Mouse (Mus musculus) cerebellum, postnatal 10 days (tissue): ENCODE results near the gene Casp14.
"Not testable (repeated sequence)": the region's sequence is repeated elsewhere in the genome, so short reads cannot be mapped to it uniquely, and the experiment has no call there.

Experiments
- DNase-seq, 2 experiments: peaks; one replicate each; pipeline ENCODE4 v3.0.0; 2021; ENCODE audit warnings: mixed read lengths in 2 of 2

Gene Casp14

DNA sequence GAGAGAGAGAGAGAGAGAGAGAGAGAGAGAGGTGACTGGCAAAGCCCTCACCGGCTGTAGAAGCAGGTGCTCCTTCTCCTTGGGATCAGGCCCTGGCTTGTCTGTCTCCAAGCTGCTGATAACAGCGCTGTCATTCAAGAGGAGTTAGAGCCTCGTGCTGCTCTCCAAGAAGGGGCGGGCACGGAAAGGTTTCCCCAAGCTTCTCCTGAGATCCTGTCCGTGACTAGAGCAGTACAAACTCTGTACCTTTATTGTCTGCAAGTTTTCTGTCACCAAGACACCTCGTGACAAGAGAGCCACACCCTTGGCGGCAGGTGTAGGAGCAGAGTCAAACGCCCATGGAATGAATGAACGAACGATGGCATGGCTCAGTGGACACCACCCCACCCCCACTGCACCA lies at the start of gene Casp14:
Gene Casp14 (minus strand): TSS at position 239 of the 400 bp plus-strand sequence.
- no peak for DNase-seq

DNA sequence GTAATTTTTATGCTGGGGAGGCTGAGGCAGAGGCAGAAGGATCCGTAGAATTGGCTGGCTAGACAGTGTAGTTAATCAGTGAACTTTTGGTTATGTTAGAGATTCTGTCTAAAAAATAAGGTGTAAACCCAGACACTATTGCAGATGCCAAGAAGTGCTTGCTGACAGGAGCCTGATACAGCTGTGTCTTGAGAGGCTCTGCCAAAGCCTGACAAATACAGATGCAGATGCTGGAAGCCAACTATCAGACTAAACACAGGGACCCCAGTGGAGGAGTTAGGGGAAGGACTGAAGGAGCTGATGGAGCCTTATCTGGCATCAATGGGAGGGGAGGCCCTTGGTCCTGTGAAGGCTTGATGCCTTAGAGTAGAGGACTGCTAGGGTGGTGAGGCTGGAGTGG lies 47.5 kb upstream of the Casp14 start:
- DNase-seq: no peak

DNA sequence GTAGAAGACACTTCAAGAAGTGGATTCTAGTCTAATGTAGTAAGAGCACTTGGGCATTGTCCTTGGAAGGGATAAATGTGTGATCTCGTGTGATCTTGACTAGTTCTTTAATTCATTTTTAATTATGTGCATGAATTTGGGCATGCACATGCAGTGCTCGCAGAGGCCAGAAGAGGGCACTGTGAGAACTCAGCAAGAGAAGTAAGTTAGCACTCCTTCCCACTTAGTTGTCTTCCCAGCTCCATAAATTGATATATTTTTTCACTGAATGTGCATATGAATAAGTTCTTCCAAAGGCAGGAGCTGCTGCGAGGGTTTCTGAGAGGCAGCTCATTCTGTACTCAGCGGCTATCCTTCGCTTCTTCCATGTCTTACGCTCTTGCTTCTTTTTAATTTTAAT lies 37.9 kb upstream of the Casp14 start:
- DNase-seq: peak; percentile 85 to 89

DNA sequence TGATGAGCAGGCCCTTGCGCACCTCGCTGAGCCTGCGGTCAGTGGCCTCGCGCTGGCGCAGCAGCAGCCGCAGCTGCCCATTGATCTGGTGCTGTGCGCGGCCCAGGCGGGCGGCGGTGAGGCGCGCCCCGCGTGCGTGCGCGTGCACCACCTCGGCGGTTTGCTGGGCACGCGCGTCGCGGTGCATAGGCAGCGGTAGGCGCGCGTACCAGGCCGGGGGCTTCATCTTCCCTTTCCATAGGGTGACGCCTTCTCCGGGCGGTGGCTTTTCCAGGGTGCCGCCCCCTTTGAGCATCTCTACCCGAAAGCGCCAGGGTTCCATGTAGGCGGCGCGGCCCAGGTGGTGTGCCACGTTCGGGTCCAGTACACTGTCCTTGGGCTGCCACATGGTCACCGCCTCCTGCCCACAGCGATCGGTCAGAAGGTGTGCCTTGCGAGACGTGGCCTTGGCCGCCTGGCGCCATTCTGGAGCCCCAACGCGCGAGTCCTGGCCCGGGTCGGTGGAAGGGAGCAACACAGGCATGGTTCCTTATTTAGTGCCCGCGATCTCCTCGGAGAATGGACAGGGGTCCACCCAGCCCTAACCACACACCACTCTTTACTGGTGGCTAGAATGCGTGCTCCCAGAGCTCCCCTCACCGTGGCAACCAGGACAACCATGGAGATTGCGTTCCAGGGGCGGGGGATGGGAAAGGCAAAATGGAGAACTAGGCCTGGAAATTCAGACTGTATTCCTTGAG lies 34.5 kb upstream of the Casp14 start, which contains the start of gene Ccdc105:
Gene Ccdc105 (minus strand): TSS at position 614 of the 740 bp plus-strand sequence.
- peak; percentile 87 to 91 for DNase-seq

DNA sequence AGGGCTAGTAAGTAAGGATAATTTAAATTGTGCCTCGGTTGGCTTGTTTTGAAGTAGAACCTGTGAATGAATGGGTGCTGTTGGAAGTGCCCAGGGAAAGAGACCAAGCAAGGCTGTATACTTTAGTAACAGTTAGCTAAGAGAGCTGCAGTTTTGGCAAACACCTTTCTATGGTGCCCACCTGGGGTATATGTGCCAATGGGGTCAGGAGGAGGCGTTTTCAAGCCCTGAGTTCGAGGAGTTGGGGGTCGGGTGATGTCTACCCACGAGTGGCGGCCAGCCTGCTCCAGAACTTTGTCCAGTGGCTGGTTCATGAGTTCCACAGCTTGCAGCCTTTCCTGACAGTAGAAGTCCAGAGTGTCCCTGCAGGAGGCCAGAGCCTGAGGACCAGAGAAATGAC lies 30.9 kb upstream of the Casp14 start:
- DNase-seq: no peak

DNA sequence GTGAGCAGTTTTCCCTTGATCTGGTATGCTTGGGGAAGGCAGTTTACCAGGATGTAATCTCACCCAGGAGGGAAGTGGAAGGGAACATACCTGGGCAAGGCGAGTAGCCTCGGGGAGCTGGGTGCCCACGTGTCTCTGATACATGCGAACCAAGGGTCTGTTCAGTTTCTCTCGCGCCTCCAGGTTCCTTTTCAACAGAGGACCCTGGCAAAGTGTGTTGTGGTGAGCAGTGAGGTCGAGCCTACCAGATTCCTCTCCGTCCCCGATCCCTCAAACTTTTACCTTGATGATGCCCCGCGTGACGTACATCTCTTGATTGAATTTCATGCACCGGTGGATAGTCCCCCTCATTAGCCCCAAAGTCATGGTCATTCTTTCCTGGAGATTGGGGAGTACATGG lies 30.1 kb upstream of the Casp14 start:
- DNase-seq: no peak

DNA sequence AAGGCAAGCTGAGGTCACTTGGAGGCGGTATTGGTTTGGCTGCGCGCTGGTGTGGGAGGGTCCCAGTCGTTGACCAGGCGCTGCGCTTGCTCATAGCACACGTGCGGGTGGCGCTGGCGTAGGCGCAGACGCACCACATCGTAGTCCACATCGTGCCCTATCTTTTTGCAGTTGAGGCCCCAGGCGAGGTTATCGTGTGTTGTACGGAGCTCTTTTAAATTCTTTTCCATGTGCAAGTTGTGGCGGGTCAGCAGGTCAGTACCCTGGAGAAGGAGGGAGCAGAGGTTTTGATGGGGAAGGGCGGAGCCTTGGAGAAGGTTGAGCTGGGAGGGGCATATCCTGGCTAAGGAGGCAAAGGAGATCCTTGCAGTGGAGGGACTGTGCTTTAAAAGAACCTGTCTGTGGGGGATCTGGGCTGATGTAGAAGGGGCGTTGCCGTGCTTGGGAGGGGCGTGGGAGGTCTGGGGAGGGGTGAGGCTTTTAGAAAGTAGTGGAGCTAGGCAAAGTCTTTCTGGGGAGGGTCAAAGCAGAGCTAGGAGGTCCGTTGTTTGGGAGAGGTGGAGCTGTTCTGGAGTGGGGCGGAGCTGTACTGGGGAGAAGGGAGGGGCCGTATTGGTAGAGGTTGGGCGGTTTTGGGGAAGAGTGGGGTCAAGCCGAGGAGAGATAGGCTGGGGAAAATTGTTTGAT lies 29.1 kb upstream of the Casp14 start:
- peak; percentile 61 to 63 for DNase-seq

DNA sequence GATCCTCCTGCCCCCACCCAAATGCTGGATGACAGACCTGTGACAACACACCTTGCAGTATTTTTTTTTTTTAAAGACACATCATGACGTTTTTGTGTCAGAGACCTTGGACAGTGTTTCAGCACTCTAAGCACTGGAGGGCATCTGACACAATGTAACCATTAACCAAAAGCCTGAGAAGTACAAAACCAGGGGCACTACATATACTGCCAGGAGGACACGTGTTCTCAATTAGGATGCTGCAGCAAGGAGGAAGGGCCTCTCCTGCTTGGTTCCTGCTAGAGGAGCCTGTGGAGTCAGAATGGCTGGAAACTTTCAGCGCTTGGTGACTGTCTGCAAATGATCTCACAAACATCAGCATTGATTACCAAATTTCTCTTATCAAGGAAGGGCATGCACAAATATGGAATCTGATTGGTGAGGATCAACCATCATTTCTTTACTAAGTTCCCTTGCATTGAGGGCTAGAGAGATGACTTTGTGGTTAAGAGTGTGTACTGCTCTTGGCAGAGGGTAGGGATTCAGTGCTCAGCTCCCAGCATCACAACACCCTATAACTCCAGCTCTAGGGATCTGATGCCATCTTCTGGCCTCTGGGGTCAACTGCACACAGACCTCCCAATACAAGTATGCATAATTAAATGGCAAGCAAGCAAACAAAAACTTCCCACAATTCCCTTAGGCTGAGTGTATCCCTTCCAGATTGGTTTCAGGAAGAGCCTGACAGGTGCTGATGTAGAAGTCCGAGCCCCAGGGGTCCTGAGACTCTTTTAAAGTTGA lies 27.5 kb upstream of the Casp14 start:
- peak; percentile 16 to 27 for DNase-seq

DNA sequence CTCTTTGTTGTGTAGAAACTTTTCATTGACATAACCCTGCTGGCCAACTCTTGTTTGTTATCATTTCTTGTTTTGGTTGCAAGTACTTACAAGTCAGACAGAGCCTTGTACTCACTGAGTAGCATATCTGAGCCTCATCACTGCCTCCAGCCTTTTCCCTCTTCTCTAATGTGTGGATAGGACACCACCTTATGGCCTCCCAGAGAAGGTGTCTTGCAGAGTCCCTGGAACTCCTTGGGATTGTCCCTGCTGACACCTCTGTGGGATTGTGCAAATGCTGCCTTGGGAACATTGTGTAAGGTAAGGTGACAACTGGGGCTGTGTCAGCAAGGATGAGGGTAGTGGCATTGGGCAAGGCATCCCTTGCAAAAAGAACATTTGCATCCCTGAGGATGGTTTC lies 25.6 kb upstream of the Casp14 start:
- no peak for DNase-seq

DNA sequence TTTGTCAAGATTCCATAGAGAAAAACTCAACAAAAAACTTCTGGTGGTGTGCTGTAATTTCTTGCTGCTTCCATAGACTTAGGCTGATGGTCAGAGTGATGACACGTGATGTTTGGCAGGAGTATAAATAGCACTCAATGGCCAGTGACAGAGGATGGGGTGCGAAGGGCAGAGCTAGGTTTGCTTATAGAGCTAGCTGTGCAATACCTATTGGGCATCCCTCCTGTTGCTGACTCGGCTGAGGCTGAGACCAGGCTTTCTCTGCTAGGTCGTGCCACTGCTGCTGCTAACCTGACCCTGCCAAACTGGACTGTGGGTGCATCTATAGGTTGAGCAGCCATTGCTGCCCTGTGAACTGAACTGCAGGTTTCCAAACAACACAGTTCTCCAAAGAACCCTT lies 21.7 kb upstream of the Casp14 start:
- DNase-seq: no peak

DNA sequence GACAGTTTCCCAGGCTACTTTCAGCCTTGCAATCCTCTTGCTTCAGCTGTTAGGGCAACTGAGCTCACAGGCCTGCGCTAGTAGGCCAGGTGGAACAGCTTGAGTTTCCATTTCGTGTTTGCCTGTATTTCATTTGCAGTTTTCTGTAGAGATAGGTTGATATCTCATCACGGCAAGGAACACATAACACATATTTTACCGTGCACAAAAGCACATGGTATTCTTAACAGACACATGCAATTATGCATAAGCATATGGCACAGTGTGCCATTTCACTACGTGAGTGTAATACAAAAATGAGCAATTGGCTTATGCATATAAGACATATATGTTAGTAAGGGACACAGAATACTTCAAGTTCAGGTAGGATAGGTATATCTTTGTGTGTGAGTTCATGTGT lies 9.8 kb upstream of the Casp14 start:
- DNase-seq: no peak

DNA sequence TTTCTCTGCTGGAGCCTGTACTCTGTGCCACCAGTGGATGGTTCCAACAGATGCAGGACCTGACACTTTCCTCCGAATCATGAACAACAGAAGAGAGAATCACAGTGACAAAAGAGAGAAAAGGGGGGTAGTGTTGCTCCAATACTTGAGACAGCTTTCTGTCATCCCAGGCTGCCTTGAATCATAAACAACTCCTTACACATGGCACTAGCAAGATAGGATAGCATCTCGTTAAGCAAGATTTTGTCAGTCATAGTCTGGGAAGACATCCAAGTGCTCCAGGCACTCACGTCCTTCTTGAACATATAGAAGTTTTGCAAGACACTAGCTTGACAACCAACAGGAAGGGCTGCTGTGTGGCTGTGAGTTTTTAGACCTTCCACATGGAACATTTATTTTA lies 8.9 kb upstream of the Casp14 start:
- DNase-seq: no peak

DNA sequence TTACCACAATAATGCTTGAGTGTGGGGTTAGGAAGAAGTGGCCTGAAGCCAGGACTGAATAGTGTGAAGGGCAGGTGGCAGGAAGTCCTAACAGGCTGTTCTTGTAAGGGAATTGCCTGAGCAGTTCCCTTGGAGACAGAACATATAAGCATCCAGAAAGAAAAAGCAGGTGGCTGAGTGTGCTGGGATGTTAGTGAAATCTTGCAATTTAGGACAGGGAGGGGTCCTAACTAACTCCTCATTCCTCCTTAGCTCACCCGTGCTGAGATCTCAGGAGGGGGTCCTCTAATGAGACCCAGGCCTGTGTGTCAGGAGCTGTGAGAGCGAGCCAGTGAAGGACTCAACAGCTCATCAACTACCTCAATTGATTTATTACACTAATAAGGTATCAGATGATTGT lies 5.3 kb upstream of the Casp14 start:
- DNase-seq: peak in 1 of 2 experiments; percentile 7

DNA sequence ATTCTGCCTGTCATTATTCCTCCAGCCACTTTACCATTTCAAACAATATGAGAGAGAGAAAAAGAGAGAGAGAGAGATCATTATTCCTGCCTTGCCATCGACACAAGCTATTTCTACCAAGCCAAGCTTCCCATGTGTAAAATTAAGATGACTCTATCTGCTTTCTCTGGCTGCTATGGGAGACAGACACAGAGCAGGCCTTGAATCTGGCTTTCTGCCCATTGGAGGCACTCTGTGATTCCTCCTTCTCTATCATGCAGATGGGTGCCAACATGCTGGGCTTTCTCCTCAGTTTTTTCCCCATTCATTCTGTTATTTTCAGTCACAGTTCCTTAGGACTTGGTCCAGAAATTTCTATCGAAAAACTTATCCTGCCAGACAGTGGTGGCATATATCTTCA lies 4.6 kb upstream of the Casp14 start:
- DNase-seq: peak; percentile 78 to 79

DNA sequence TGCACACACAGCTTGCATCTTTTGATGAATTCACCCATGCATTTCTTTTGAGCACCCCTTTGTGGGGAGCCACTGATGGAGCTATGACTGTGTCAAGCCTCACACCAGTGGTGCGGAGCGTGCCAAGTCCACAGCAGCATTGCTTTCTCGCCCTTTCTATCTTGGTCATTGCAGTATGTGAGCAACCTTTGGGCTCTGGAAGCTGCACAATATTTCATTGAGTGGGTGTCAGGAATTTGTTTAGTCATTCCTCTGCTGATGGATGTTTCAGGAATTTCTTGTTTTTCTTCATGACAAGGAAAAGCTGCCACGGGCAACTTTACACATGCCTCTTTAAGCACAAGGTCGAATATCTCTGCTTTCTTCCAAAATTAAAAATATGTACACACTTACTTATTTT lies 3.9 kb upstream of the Casp14 start:
- DNase-seq: peak in 1 of 2 experiments; percentile 10

DNA sequence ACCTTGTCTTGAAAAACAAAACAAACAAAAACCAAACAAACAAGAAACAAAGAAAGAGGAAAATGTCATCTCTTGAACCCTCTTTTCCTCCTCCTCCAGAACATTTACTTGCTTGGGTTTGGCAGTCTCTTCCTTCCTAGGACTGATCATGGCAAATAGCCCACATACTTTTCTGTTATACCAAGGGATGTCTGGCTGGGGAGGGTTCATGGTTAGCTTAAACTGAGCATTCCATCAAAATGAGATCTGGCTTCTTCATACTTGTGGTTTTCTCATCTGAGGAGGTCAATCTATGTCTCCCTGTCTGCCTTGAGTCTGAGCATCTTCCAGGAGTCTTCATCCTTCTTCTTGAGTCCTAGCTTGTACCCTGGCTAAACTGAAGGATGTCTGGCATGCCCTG lies 1.9 kb downstream of the Casp14 start:
- DNase-seq: no peak

DNA sequence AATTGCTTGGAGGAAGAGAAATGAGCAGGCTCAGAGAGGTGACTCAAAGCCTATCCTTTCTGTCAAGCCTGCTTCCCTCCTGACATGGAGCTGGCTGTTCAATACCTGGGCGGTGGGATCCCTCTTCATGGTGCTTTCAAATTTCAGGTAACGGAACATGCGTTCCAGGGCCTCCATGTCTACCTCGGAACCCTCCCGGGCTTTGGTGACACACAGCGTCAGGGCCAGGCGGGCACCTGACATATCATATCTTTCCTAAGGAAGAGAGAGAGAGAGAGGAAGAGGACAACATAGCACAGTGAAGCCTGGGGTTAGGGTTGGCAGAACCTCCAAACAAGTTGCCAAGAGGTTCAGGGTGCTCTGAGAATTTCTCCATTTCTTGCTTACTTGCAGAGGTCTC lies 2.9 kb downstream of the Casp14 start:
- DNase-seq: no peak

DNA sequence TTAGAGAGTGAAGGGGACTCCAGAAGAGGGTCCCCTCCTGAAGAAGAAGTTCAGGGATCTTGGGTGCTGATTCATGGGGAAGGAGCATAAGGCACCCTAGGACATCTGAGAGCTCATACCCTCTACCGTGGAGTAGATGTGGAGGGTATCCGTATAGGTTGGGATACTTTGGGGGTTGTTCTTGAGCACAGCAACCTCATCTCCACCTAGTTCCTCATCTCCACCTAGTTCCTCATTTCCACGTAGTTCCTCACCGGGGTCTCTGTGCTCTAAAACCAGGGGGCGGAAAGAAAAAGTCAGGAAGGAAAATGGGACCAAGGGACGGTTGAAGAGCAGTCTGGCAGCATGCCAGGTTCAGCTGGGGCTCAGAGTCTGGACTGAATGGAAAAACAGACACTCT lies 4.0 kb downstream of the Casp14 start:
- no peak for DNase-seq

DNA sequence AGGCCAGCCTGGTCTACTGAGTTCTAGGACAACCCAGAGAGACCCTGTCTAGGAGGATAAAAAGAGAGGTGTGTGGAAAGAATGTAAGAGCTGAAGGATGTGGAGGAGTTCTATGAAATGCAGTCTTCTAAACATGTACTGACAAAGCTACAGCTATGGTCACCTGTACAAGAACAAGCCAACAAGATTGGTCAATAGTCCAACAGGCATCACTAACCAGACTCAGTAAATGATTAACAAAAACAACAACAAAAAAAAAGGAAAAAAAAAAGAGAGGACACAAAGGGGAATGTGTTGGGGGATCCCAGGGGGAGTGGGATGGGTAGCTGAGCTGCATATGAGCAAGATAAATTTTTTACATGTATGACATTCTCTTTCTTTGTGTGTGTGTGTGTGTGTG lies 7.4 kb downstream of the Casp14 start:
- DNase-seq: no peak

DNA sequence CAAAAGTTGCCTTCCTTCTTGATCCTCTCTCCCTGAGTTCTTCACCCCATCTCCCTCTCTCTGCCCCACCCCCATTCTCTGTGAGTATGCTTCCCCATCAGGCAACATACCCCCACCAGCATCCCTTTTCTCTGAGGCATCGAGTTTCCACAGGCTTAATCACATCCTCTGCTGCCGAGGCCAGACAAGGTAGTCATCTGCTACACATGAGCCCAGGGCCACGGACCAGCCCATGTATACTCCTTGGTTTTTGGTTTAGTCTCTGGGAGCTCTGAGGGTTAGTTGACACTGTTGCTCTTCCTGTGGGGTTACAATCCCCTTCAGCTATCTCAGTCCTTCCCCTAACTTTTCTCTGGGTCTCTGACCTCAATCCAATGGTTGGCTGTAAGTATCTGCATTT lies 17.2 kb downstream of the Casp14 start:
- DNase-seq: no peak

DNA sequence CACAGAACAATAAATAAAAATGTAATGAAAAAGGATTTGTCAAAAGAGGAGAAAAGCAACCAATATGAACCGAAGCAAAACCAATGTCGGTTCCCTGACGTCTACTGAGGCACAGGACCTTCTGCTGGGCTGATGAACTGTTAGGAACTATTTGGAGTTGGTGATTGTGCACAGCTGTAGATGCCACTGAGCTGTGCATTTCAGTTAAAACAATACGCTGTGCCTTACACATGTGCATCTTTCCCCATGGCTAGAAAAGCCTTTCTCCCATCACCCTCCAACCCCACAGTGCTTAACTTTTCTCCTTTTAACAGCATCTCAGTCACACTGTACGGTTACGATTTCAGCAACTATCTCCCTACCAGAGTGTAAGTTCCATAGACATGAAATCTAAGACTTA lies 28.1 kb downstream of the Casp14 start:
- DNase-seq: no peak

DNA sequence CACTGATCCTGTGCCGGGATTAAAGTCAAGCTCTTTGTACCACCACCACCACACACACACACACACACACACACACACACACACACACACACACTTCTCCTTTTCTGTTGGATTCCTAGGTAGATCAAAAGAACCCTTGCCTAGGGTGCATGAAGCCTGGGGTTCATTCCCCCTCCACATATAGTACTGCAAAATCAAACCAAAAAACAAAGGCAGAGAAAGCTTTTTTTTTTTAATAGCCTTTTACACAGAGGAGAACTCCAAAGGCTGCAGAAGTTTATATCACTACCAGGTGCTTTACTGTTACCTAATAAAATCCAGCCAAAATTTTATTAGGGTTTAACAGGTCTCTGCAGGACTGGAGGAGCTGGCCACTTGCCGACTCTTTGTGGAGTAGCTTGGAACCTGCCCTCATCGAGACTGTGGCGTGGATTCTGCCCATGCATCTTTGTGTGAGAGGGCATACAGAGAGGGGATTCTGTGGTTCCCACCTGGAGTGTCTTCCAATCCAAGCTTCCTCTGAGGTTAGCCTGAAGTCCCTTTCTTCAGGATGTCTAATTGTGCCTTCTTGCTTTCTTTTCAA lies 31.0 kb downstream of the Casp14 start:
- peak in 1 of 2 experiments; percentile 10 for DNase-seq

DNA sequence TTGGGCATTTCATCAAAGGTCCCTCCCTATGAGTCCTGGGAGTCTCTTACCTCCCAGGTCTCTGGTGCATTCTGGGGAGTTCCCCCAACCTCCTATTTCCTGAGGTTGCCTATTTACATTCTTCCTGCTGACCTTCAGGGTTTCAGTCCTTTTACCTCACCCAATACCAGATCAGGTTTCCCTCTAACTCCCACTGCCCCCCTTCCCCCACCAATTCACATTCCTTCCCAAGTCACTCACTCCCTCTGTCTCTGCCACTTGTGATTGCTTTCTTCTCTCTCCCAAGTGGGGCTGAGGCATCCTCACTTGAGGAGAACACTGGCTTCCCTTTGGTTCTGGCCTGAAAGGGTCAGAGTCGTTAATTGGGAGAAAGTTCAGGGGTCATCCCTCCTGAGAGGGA lies 48.0 kb downstream of the Casp14 start:
- not testable (repeated sequence) for DNase-seq
